Mouse (Mus musculus) thymus, postnatal 0 days (tissue): ENCODE results near the gene Gstm7. TPM values are rescaled to one million over a fixed set of nuclear protein-coding genes. Genes with fewer than 3 reads are reported as not detected.
"Not testable (repeated sequence)": the region's sequence is repeated elsewhere in the genome, so short reads cannot be mapped to it uniquely, and the experiment has no call there.

Experiments
- DNase-seq: peaks from one replicate; pipeline ENCODE4 v3.0.0-alpha.2; 2015; ENCODE audit warnings: low spot score
- polyA plus RNA-seq: library from polyadenylated mRNA; unstranded; fragments of >200 nt; fragmentation: Nextera tagmentation; extraction: Ambion mirVana; gene quantifications from 2 replicates; pipeline ENCODE4 v1.2.1, GENCODE M21; 2015

Gstm7 gene
- polyA plus RNA-seq, 1 experiment from 2014 or later: 2.1 TPM

DNA sequence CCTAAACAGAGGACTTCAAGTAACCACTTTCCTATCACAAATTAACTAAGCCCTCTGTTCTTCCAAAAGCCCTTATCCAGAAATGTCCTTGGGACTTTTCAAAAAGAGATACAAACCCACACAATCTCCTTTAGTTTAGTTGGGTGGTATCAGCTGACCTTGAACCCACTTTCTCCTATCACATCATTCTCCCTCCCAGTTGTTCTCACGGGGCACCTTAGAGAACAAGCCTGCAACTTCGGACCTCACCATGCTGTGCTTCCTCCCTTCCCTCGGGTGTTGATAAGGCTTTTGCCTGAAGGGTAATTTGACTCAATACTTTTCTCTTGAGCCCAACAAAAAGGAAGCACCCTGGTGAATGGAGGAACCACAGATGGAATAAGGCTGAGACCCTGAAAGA is 4.3 kb upstream of the Gstm7 start:
- DNase-seq: no peak

DNA sequence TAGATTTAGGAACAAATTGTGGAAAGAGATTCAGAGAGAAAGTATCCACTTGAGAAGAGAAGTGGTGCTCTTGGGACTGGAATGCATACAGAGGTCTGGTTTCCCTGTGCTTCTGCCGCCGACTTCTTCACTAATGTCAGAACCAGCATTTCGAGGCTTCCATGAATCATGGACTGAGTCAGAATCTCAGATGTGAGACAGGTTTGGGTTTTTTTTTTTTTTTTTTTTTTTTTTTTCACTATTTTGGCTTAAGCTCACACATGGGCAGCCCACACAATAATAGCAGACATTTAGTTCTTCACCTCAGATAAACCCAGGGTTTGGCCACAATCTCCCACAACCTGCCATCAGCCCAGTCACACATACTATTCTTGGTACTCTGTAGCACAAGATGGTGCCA is 3.7 kb upstream of the Gstm7 start:
- DNase-seq: no peak

DNA sequence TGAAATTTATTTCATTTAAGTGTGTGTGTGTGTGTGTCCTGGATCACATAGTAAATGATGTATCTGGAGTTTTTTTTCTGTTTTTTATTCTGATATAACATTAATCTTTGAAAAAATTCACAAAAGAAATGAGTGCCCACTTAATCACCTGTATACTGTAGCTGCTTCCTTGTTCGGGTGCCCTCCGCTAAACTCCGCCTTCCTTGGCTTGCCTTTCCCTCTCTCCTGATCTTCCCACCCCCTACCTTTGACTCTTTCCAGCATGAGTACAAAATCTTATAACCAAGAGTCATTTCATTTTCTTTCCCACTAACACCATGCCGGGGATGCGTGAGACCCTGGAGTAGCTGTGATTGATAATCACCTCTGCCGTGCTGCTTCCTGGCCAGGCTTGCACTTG is 511 bp upstream of the Gstm7 start:
- no peak for DNase-seq

DNA sequence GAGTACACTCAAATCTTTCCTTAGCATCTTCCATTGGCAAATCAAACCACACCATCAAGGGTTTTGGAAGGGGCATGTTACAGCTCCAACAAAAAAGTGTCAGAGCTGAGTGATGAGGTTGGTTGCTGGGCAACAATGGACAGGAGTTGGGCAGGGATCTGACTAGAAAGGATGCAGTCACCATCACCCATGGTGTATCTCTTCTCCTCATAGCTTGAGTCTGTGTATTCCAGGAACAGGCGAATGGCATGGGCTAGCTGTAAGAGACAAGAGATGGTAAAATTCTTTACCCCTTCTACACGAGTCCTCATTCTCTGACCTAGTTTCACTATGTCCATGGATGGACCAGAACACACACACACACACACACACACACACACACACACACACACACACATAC is 483 bp downstream of the Gstm7 start:
- DNase-seq: no peak

DNA sequence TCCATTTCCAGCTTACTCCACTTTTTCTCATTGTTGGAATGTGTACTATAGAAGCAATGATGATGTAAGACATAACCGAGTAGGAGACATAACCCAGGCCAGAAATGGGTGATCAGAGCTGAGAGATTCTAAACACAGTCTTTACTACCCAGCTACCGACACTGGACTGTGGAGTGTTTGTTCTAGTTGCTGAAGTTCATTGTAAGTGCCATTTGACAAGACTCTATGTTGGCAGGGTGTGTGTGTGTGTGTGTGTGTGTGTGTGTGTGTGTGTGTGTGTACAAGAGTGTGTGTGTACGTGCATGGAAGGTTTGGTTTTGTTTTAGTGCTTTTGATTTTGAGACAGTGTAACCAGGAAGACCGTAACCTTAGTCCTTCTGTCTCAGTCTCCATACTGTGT is 1.9 kb downstream of the Gstm7 start:
- DNase-seq: no peak

DNA sequence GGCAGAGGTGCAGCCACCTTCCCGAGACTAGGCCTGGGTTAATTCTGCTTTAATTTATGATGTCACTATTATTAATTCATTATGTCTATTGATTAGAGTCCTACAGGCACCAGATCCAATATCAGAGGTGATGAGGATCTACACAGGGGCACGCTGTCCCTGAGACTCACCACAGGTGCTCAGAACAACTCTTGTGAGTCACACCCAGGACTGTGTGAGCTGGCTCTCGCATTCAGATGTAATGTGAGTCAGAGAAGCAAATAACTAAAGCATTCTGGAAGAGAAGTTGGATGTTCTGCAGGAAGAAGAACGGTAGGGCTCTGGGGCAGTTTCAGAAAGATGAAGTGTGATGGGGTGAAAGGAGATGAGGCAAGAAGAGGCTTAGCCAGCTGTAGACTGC is 2.4 kb downstream of the Gstm7 start:
- no peak for DNase-seq

DNA sequence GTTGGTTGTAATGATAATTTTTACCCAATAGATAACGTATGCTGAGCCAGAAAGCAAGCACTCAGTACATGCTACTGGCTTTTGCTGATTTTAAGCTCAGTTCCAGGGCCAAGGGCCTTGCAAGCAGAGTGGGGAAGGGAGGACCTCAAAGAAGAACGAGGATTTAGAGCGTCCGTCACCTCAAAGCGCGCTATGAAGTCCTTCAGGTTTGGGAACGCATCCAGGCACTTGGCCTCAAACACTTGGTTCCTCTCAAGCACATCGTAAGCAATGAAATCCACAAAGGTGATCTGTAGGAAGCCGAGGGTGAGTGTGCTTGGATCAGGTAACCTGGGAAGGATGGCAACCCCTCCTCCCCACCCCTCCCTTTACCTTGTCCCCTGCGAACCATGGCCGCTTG is 2.9 kb downstream of the Gstm7 start:
- no peak for DNase-seq

DNA sequence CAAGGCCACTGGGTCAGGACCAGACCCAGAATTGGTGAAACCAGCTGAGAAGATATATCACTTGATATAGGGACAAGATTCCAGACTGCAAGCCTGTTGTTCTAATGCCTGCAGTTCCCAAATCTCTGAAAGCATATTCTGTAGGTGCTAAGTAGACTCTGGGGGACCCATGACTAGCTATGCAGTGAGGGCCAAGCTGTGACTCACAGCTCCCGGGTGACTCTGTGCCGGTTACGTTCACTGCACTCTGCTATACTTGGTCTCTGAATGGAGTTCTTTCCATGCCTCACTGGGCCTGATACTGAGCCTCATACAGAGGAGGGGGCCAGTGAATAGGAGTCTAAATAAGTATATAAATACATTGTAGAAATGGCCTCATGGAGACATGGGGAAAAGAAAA is 3.8 kb downstream of the Gstm7 start:
- DNase-seq: no peak

DNA sequence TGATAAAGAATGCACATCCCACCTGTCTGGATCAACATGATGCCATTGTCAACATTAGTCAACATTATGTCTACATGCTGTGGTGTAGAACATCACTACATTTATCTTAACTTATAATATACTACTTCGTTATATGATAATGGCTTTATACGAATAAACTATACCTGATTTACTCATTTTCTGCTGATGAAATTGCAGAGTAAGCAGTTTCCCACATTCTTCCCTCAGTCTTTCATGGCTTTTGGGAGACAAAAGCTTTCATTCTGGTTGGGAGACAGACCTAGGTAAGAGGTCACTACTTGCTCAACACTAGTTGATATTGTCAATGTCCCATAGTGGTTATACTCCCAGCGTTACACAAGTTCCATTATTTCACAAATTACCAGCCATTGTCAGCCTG is 6.3 kb downstream of the Gstm7 start:
- no peak for DNase-seq

DNA sequence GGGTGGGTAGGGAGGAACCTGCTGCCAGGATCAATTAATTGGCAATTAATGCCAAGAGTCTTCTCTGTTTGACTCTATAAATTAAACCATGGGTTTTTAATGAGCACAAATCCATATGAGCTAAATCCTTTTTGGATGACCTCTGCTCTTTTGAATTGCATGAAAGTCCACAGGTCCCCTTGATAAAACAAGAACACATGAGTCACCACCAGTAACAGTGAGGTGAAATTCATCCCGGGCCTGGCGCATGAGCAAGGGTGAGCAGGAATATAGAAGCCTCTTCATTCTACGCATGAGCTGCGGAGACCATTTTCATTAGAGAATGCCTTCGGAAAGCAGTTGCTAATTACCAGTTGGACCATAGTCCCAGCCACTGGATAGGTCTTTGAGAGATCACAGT is 11.3 kb downstream of the Gstm7 start:
- DNase-seq: no peak

DNA sequence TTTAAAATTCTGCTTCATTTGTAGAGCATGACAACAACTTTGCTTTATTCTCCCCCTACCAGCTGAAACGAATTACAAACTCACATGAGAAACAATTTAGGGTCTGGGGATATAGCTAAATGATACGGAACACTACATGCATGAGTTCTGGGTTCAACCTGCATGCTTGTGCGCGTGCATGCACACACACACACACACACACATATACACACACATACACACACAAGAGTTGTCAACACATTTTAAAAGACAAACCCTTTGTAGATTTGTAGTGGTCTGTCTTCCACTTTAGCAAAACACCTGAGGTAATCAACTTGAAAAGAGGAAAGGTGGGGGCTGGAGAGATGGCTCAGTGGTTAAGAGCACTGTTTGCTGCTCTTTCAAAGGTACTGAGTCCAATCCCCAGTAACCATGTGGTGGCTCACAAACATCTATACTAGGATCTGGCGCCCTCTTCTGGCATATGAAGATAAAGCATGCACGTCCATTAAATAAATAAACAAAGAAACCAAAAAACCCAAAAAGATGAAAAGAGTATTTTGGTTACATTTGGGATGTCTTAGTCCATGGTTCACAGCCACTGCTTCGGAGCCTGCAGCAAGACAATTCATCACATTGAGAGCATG is 13.7 kb downstream of the Gstm7 start:
- peak; percentile 53 for DNase-seq

DNA sequence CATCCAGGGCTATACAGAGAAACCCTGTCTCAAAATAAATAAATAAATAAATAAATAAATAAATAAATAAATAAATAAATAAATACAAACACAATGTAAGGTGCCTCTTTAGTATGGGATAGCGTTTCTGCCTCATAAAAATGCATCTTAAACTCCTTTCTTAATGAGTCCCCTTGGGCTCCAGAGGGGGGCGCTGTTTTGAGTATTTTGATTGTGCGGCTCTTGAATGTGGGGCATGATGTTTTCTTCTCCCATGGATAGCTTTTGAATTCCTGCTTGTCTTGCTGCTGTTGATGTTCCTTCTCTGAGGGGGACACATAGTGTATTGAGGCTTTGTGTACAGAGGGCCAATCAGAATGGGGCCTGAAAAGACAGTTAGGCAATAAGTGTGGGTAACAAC is 14.5 kb downstream of the Gstm7 start:
- DNase-seq: no peak

DNA sequence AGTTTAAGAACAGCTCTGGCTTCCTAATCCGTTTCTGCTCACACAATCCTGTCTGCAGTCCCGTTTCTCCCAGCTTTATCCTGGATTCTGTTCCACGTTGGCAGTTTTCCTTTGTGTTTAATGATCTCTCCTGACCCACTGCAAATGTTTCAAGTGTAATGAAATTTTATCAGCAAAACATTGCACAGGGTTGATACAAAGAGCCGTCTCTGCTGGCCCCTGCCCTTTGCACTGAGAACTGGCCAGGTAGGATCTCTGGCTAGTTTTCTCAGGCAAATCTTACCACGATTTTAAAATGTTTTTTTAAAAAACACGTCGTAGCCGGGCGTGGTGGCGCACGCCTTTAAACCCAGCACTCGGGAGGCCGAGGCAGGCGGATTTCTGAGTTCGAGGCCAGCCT is 14.9 kb downstream of the Gstm7 start:
- no peak for DNase-seq

DNA sequence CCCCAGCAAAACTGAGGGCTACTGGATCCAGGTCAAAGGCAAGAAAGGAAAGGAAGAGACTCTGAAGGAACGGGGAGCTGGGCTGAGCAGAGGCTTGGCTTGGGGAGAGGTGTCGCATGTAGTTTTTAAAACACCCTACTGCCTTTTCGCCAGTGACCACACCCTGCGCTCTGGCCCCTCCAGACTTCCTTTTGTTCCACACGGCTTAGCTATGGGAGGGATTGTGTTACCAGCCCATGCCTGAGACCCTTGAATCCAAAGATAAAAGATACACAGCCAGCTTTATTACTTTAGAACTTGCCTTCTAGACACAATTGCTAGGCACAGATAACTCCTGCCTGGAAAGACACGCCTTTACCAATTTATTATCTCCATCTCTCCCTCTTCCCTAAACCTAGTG is 25.7 kb downstream of the Gstm7 start:
- no peak for DNase-seq

DNA sequence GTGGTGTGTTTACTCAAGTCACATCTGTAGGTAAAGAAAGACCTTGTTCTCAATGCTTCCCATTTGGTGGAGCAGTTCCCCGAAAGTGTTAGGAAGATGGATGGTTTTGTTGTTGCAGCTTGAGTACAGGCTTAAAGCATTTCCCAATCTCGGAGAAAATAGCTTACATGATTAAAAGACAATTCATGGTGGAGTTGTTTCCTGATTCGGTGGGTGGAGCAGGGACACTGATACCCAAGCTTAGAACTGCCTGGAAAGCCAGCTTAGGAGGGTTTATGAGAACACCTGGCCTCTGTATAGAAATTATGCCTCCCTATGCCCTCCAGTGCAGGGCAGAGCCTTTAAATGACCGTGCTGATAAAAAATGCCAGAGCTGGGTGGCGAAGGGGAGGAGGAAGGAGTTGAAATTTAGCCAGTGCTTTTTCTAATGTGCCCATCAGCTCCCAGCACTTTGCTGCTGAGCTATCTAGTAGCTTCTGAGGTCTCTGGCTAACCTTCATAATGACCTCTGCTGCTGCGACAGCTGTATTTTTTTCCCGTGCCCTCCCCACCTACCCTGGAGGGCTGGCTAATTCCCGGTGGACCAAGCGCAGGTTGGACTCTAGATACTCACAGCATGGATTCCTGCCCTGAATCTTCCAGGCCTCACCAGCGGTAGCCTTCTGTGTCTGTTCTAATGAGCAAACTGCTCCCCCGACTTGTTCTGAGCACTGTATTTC is 30.5 kb downstream of the Gstm7 start:
- DNase-seq: no peak

DNA sequence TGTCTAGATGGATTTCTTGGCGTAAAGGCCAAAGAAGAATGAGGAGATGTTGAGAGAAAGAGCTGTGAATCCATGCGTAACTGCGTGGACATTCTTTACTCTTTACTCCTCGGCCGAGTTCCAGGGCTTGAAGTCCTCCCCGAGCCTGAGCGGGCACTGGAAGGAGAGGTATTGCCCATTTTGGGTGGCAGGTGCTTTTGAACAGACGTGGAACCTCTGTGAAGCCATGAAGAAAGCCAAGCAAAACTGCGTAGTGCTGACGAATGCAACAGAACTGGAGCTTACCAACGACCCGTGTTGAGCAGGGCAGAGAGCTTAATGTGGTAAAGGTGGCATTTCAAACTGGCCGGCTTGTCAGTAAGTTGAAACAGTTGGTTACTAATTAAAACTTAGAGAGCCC is 32.9 kb downstream of the Gstm7 start:
- no peak for DNase-seq

DNA sequence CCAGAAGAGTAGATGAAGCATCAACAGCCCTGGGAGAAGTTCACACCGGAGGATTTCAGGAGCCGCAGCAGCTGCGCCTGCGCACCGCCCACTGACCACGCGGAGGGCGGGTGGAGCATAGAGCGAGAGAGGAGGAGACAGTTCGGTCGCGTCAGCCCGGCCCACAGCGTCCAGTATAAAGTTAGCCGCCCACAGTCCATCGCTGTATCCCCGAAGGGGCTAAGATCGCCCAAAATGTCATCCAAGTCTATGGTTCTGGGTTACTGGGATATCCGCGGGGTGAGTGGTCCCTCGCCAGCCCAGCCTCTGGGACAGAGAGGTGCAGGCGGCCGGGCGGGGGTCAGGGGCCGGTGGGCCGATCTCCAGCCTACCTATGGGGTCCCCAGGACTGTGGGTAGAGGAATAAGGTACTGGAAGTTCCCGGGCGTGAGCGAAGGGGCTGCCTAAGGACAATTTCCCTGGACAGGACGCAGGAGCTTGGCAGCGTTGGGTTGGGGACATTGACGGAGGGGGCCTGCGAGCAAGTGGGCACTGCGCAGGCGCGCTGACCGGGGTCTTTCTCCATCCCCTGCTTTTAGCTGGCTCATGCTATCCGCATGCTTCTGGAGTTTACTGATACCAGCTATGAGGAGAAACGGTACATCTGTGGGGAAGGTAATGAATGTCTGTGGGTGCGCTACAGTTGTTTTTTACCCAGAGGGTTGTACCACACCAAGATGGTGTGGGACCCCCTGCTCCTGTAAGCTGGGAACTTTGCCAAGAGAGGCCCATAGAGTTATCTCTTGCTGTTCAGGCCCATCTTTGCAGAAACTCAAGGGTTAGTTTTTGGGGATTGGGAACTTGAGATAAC is 35.7 kb downstream of the Gstm7 start, which contains the start of gene Gstm5:
Gene Gstm5, plus strand, starts transcription at position 102 of the 850 bp plus-strand sequence.
- no peak for DNase-seq

DNA sequence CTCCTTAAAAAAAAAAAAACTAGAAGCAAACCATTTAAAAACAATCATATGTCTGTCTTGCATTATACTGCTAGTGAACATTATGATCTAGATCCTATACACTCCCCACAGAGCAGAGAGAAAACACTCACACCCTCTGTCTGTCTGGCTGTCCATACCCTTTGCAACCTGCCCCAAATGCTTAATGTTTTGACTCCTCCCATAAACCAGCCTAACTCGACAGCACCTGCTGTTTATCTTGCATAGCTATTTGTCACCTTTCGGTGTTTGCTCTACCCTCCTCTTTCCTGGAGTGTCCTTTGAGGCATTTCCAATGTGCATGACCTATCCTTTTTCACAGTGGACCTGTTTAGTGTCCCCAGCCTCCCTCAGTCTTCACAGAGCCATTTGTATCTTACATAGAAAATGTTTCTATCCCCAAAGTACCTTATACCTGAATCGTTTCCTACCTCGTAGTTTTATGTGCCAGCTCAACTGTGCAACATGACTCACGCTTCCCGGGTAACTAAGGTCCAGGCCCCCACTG is 36.4 kb downstream of the Gstm7 start:
- DNase-seq: no peak

DNA sequence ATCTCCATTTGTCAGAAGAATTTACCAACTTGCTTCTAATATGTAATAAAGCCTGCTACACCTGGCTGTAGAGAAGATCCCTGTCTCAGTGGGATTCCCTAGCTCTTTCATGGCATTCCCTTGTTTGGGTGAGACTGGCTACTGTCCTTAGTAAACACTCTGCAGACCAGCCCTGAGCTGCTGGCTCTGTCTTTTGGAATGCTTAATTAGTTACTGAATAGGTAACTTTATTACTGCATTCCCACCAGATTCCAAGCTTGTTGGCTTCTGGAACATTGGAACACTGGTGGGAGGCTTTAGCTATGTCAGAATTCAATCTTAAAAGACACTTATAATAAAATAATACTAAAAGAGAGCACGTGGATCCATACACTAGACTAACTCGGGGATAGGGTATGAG is 42.4 kb downstream of the Gstm7 start:
- not testable (repeated sequence) for DNase-seq

DNA sequence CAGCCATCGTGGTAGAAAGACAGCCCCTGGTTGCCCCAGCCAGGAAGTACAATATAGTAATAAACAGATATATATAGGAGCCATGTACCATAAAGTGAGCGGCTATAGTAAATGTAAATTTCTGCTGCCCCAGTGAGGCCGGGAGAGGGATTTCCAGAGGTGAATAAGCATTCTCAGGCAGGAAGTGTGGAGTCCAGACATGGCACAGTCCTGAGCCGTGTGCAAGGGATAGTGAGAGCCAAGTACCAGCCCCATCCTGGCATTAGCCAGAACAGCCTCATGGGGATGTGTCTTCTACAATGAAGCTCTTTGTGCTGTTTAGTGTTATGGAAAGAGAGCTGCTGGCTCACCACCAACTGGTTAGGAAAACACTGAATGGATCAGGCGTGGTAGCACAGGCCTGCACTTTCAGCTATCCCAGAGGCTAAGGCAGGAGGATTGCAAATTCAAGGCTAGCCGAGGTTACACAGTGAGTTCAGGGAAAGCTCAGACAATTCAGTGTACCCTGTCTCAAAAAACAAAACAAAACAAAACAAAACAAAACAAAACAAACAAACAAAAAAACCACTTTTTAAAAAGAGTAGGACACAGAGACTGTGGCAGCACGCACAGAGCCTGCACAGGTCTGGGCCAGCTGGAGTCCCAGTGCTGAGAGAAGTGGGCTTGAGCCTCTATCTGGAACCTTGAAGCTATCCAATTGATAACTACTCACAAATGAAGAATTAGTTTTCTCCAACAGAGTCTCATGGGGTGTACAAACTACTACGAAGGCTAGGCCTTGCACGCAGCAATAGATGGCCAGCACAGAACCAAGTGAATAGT is 43.7 kb downstream of the Gstm7 start:
- DNase-seq: no peak
